Mouse (Mus musculus) limb, embryonic 10.5 days (tissue): Measurements from ENCODE around the gene Spg7. TPM values are rescaled to one million over a fixed set of nuclear protein-coding genes. Genes with fewer than 3 reads are reported as not detected.
A peak's percentile ranks its signal among the peaks of the same experiment; 100 is the strongest.
"Not testable (repeated sequence)": the region's sequence is repeated elsewhere in the genome, so short reads cannot be mapped to it uniquely, and the experiment has no call there.

Experiments
- DNase-seq: peaks from one replicate; pipeline ENCODE4 v3.0.0-alpha.2; 2017; ENCODE audit warnings: low spot score
- H3K27ac ChIP-seq: fragments of 300-500 bp; sonication (generic); 2 replicates; pipeline ENCODE4 v1.5.1; 2016; ENCODE audit warnings: mild to moderate bottlenecking
- H3K27me3 ChIP-seq: fragments of 300-500 bp; sonication (generic); 2 replicates; pipeline ENCODE4 v1.6.1; 2016; ENCODE audit warnings: low read depth, mild to moderate bottlenecking; ENCODE audit not compliant: poor library complexity, severe bottlenecking
- H3K36me3 ChIP-seq: fragments of 300-500 bp; sonication (generic); 2 replicates; pipeline ENCODE4 v1.6.1; 2016; ENCODE audit warnings: mild to moderate bottlenecking, moderate library complexity
- H3K4me1 ChIP-seq: fragments of 300-500 bp; sonication (generic); 2 replicates; pipeline ENCODE4 v1.6.1; 2016
- H3K4me3 ChIP-seq: fragments of 300-500 bp; sonication (generic); 2 replicates; pipeline ENCODE4 v1.5.1; 2016; ENCODE audit warnings: mild to moderate bottlenecking, moderate library complexity
- H3K9me3 ChIP-seq: fragments of 300-500 bp; sonication (generic); replicated peaks from 2 replicates; pipeline ENCODE4 v1.6.1; 2016; ENCODE audit warnings: mild to moderate bottlenecking
- WGBS: fragments of 180-500 bp; shearing (Covaris S2); methylation state at CpG from one replicate; pipeline ENCODE4 v1.1.7; 2016; 5-methylcytosine and 5-hydroxymethylcytosine counted together
- polyA plus RNA-seq: library from polyadenylated mRNA; unstranded; fragments of >200 nt; fragmentation: Nextera tagmentation; extraction: Ambion mirVana; gene quantifications from 2 replicates; pipeline ENCODE4 v1.2.1, GENCODE M21; 2016

The Spg7 gene
- polyA plus RNA-seq, 1 experiment from 2014 or later: 60.5 TPM

DNA sequence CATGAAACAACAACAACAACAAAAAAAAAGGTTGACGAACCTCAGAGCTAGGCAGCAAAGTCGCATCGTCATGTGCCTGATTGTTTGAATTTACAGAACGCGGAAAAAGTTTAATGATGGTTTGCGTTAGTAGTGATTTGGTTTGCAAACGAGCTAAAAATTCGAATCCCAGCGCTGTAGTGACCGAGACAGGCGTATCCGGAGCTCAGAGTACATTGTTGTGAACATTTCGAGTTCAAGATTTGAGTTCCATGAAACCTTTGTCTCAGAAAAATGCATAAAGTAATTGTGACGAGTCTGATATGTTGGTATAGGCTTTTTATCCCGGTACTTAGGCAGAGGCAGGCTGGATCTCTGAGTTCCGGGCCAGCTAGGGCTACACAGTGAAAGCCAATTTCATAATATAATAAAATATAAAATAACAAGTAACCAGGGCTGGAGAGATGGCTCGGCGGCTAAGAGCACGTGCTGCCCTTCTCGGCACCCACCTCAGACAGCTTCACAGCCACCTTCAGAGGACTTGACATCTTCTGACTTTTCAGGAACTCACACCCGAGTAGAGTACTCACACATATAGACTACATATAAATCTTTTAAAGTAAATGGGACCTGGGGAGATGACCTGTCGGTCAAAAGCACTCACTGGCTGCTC is 19.6 kb upstream of the Spg7 start:
- H3K4me3 ChIP-seq: peak overlapping the region; percentile 100
- H3K4me1 ChIP-seq: peaks cover 29% of the 10 kb centered on the region
- peak overlapping the region; percentile 99 for H3K27ac ChIP-seq
- no peak for DNase-seq
- H3K36me3 ChIP-seq: peaks cover 16% of the 10 kb centered on the region; the same call in 1 of the 2 replicates
- H3K9me3 ChIP-seq: no peaks in the 10 kb centered on the region
- H3K27me3 ChIP-seq: no peaks in the 10 kb centered on the region
- WGBS: 30% methylated on average over 22 of the region's 22 CpGs

- peaks cover 29% of the 10 kb centered on the region for H3K4me1 ChIP-seq
- DNase-seq: no peak
- no peak overlapping the region for H3K27ac ChIP-seq
- no peaks in the 10 kb centered on the region for H3K27me3 ChIP-seq
- H3K9me3 ChIP-seq: no peaks in the 10 kb centered on the region
- 95% methylated on average over 3 of the region's 3 CpGs for WGBS
- H3K36me3 ChIP-seq: peaks cover 16% of the 10 kb centered on the region; the same call in 1 of the 2 replicates
- H3K4me3 ChIP-seq: peak overlapping the region; percentile 100; the same call in 1 of the 2 replicates
Measured at GRCm38 (mm10) chr8:123043941-123044340, 18.8 kb upstream of the Spg7 start.

DNA sequence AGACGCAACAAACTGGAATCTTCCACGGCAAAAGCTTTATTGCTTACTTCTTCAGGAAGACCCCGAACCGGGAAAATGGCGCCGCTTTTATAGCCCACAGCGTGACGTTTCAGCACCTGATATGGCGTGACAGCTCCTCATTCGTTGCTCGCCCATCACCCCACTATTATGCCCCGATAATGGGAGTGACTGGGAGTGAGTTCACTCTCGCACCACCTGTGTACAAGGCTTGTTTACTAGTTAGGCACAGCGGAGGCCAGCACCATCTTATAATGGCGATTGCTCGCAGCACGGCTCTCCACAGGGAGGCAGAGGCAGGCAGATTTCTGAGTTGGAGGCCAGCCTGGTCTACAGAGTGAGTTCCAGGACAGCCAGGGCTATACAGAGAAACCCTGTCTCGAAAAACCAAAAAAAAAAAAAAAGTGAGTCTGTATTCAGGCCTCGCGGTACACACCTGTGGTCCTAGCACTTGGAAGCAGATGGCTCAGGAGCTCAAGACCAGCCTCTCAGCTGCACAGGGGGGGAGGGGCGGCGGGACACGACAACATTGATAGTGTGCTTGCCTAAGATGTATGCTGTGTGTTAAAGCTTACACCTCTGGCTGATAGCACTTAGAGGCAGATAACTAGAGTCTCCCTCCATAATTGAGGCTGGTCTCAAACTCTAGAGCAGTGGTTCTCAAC is 17.9 kb upstream of the Spg7 start:
- H3K27ac ChIP-seq, DNase-seq, H3K4me3 ChIP-seq, H3K9me3 ChIP-seq, H3K27me3 ChIP-seq: not testable (repeated sequence)
- Histone ChIP-seq H3K4me1 (peaks cover 25% of the 10 kb centered on the region), H3K36me3 (peaks cover 16% of the 10 kb centered on the region; the same call in 1 of the 2 replicates)
- WGBS: 94% methylated on average over 23 of the region's 23 CpGs

GRCm38 (mm10) chr8:123046706-123047105 is 16.0 kb upstream of the Spg7 start:
- H3K4me3 ChIP-seq: no peak overlapping the region
- DNase-seq: no peak
- no peaks in the 10 kb centered on the region for H3K27me3 ChIP-seq
- H3K4me1 ChIP-seq: peaks cover 13% of the 10 kb centered on the region
- no peak overlapping the region for H3K27ac ChIP-seq
- no peaks in the 10 kb centered on the region for H3K9me3 ChIP-seq
- H3K36me3 ChIP-seq: peaks cover 16% of the 10 kb centered on the region; the same call in 1 of the 2 replicates
- 85% methylated on average over 4 of the region's 4 CpGs for WGBS

DNA sequence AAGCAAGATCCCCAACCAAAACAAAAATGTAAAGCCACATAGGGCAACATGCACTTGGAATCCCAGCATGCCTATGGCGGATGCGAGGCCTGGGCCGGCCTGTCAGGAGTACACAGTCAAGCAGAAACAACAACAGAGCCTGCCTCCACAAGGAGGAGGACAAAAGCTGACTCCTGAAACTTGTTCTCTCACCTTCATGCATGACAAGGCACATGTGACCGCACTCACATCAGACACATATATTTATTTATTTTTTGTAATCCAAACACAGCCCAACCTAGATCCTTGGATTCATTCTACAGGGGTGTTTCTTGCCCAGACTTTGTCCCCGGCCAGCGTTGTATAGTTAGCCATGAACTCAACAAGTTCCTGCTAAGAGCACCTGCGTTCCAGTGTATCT is 14.9 kb upstream of the Spg7 start:
- no peaks in the 10 kb centered on the region for H3K27me3 ChIP-seq
- 96% methylated on average over 7 of the region's 7 CpGs for WGBS
- no peak overlapping the region for H3K4me3 ChIP-seq
- no peak for DNase-seq
- no peak overlapping the region for H3K27ac ChIP-seq
- peaks cover 13% of the 10 kb centered on the region for H3K4me1 ChIP-seq
- peaks cover 12% of the 10 kb centered on the region; the same call in 1 of the 2 replicates for H3K36me3 ChIP-seq
- no peaks in the 10 kb centered on the region for H3K9me3 ChIP-seq

GRCm38 (mm10) chr8:123048402-123048801 is 14.3 kb upstream of the Spg7 start:
- WGBS: 89% methylated on average over 7 of the region's 7 CpGs
- H3K36me3 ChIP-seq: peaks cover 12% of the 10 kb centered on the region; the same call in 1 of the 2 replicates
- no peak for DNase-seq

DNA sequence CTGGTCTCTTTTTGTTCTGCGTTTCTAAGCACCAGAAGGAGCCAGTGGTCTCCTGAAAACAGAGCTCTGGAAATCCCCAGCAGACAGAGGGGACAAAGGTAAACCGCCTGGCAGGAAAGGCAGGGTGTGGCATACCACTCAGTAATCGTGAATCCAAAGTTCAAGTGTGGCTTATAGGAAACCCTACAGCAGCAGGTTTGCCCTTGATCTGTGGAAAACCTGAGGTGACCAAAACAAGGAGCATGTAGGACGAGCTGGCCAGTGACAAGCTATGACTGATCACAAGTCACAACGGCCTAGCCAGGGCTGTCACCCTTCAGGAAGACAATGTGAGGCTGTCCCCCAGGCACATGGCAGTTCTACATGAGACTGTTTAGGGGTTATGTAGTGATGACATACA is 11.3 kb upstream of the Spg7 start:
- Histone ChIP-seq H3K36me3 (no peaks in the 10 kb centered on the region), H3K27me3 (no peaks in the 10 kb centered on the region), H3K27ac (no peak overlapping the region), H3K4me3 (no peak overlapping the region), H3K4me1 (no peaks in the 10 kb centered on the region), H3K9me3 (no peaks in the 10 kb centered on the region)
- no peak for DNase-seq
- 73% methylated on average over 5 of the region's 5 CpGs for WGBS

More at GRCm38 (mm10) chr8:123048402-123048801, 14.3 kb upstream of the Spg7 start:
- Histone ChIP-seq H3K4me3 (no peak overlapping the region), H3K9me3 (no peaks in the 10 kb centered on the region), H3K4me1 (peaks cover 9% of the 10 kb centered on the region), H3K27me3 (no peaks in the 10 kb centered on the region), H3K27ac (no peak overlapping the region)

DNA sequence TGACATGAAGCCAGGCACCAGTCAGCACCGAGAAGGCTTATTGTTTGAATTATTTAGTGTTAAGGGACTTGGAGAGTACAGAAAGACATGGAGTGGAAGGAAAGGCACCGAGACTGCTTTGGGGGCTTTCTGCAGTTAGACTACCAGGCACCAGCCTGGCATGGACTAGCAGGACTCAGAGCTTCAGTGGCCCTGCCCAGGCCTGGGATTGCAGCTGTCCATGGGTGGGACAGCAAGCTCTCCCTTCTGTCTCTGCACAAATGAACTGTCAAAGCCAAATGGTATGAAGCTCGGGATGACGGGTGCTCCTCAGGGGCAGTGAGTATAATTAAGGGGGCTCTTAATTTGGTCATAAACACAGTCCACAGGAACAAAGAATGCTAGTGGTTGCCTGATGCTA is 1.3 kb downstream of the Spg7 start:
- Histone ChIP-seq H3K27me3 (no peaks in the 10 kb centered on the region), H3K4me3 (peak overlapping the region; percentile 94), H3K4me1 (peaks cover 24% of the 10 kb centered on the region), H3K27ac (peak overlapping the region; percentile 99), H3K9me3 (no peaks in the 10 kb centered on the region), H3K36me3 (peaks cover 23% of the 10 kb centered on the region)
- no peak for DNase-seq
- WGBS: 74% methylated on average over 4 of the region's 4 CpGs

DNA sequence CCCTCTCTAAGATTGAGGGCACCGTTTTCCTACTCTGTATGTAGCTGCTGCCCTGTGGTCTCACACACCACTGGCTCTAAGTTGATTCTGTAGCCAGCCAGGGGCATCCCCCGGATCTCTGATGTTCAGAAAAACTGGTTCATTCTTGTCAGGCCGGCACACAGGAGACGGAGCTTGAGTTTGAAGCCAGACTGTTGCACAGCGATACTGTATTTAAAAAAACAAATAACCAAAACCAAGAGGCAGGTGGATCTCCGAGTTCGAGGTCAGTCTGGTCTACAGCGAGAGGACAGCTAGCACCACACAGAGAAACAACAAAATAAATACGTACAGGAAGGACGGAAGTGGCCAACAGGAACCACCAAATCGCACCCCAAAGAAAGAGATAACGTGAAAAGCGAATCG is 2.1 kb downstream of the Spg7 start:
- Histone ChIP-seq H3K27me3 (no peaks in the 10 kb centered on the region), H3K9me3 (no peaks in the 10 kb centered on the region), H3K27ac (peak overlapping the region; percentile 99), H3K4me1 (peaks cover 24% of the 10 kb centered on the region), H3K4me3 (peak overlapping the region; percentile 94), H3K36me3 (peaks cover 28% of the 10 kb centered on the region)
- peak; percentile 53 for DNase-seq
- 3% methylated on average over 14 of the region's 14 CpGs for WGBS

- Histone ChIP-seq H3K4me1 (peaks cover 24% of the 10 kb centered on the region), H3K27ac (peak overlapping the region; percentile 99), H3K4me3 (peak overlapping the region; percentile 94), H3K27me3 (no peaks in the 10 kb centered on the region), H3K36me3 (peaks cover 34% of the 10 kb centered on the region), H3K9me3 (no peaks in the 10 kb centered on the region)
- under 1% methylated on average over 84 of the region's 84 CpGs for WGBS
- DNase-seq: peak; percentile 97
Measured at GRCm38 (mm10) chr8:123065214-123066100, 2.7 kb downstream of the Spg7 start.

DNA sequence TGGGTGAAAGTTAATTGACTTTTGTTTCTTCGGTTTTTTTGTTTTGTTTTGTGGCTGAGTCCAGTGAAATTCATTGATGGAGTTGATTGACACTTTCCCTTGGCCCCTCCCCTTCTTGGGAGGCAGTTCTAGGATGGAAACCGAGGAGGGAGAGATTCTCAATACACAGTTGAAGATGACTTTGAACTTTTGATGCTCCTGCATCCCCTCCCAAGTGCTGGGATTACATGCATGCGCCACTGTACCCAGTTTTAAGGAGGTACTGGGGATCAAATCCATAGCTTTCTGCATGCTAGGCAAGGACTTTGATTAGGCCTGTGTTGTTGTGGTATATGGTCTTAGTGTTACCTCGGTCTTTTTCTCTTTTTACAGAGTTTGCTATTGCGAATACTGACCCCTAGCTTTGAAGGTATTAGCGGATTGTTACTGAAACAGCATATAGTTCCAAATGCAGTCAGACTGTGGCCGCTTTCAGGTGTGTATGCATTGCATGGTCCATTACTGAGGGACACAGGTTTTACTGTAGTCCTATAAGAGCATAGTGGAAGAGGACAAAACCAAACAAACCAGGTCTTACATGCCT is 3.5 kb downstream of the Spg7 start:
- Histone ChIP-seq H3K27me3 (no peaks in the 10 kb centered on the region), H3K4me3 (peak overlapping the region; percentile 94), H3K9me3 (no peaks in the 10 kb centered on the region), H3K36me3 (peaks cover 38% of the 10 kb centered on the region), H3K4me1 (peaks cover 24% of the 10 kb centered on the region), H3K27ac (peak overlapping the region; percentile 99)
- WGBS: 44% methylated on average over 7 of the region's 7 CpGs
- no peak for DNase-seq

DNA sequence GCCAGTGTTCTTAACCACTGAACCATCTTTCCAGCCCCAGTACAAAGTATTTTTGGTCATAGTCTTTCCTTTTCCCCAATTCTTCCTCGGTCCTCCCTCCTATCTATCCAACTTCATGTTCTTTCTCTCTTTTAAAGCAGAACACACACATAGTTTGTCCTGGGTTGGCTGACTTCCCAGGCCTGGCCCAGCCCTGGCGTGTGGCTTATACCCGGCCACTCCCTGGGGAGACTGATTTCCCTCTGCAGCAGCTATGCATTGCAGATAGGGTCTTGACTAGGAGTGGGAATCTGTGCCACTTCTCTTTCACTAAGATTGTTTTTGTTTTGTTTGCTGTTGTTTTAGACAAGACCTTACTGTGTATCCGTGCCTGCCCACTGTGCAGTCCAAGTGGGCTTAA is 8.4 kb downstream of the Spg7 start:
- Histone ChIP-seq H3K27ac (no peak overlapping the region), H3K36me3 (peaks cover 87% of the 10 kb centered on the region), H3K9me3 (no peaks in the 10 kb centered on the region), H3K4me1 (peaks cover 12% of the 10 kb centered on the region), H3K4me3 (no peak overlapping the region), H3K27me3 (no peaks in the 10 kb centered on the region)
- DNase-seq: no peak
- WGBS: 94% methylated on average over 4 of the region's 4 CpGs
